Mouse (Mus musculus) G1E (cell line): ENCODE measurements at regions not wholly inside any gene's neighbourhood (a gene's known extent, or its start where the extent isn't known, plus 50 kb on each side); places are given as distances from the start of the nearest gene placed in this dataset.

Experiments
- ATAC-seq: 2 replicates; pipeline ENCODE4 v1.8.0; 2016; ENCODE audit warnings: mild to moderate bottlenecking; ENCODE audit not compliant: insufficient number of reproducible peaks, poor library complexity, low FRiP score, severe bottlenecking; ENCODE audit errors: extremely low read depth
- DNase-seq: peaks from one replicate; pipeline ENCODE4 v3.0.0; 2012; ENCODE audit warnings: low spot score
- H3K27me3 ChIP-seq: 2 replicates; pipeline ENCODE4 v1.6.1; 2012; ENCODE audit warnings: mild to moderate bottlenecking, low read length, inconsistent platforms; ENCODE audit not compliant: insufficient read depth
- H3K36me3 ChIP-seq: replicated peaks from 2 replicates; pipeline ENCODE3; 2012; ENCODE audit warnings: mild to moderate bottlenecking, inconsistent platforms
- H3K4me1 ChIP-seq: 2 replicates; pipeline ENCODE4 v1.6.1; 2012; ENCODE audit warnings: low read depth, low read length, inconsistent platforms, mixed read lengths; ENCODE audit not compliant: insufficient read depth
- H3K4me3 ChIP-seq: 2 replicates; pipeline ENCODE4 v1.5.1; 2012; ENCODE audit warnings: low read depth, mild to moderate bottlenecking, inconsistent platforms, low read length, moderate library complexity, mixed read lengths
- H3K9me3 ChIP-seq: replicated peaks from 2 replicates; pipeline ENCODE4 v1.6.1; 2012; ENCODE audit warnings: inconsistent platforms
- CTCF ChIP-seq: IDR thresholded peaks from 2 replicates; pipeline ENCODE4 v1.5.1; 2012; ENCODE audit warnings: low read depth, low read length, inconsistent platforms, mixed read lengths
- GATA1 ChIP-seq: IDR thresholded peaks from 2 replicates; pipeline ENCODE4 v1.6.1; 2012; ENCODE audit warnings: borderline replicate concordance, low read length, inconsistent platforms, mixed read lengths
- GATA2 ChIP-seq: IDR thresholded peaks from 2 replicates; pipeline ENCODE4 v1.6.1; 2012; ENCODE audit warnings: low read depth, low read length, inconsistent platforms, borderline replicate concordance
- POLR2AphosphoS5 ChIP-seq: IDR thresholded peaks from 2 replicates; pipeline ENCODE4 v1.6.1; 2012; ENCODE audit warnings: low read depth, low read length, inconsistent platforms; ENCODE audit not compliant: insufficient replicate concordance
- TAL1 ChIP-seq: conservative IDR thresholded peaks from 2 replicates; pipeline ENCODE4 v1.6.1; 2012; ENCODE audit warnings: low read depth, low read length, inconsistent platforms, mixed read lengths

GRCm38 (mm10) chr8:116353911-116354310, 150.9 kb upstream of the Dynlrb2 start:
- Histone ChIP-seq H3K4me1 (no peaks in the 10 kb centered on the region), H3K9me3 (peaks cover 58% of the 10 kb centered on the region), H3K27me3 (no peaks in the 10 kb centered on the region), H3K4me3 (no peak overlapping the region), H3K36me3 (no peaks in the 10 kb centered on the region)
- ATAC-seq (no peak), DNase-seq (no peak)
- no peak for TF ChIP-seq GATA1
- no peak for TF ChIP-seq CTCF
- no peak for TF ChIP-seq POLR2AphosphoS5
- no peak for TF ChIP-seq GATA2
- TF ChIP-seq TAL1: no peak

- ATAC-seq: no peak
- Histone ChIP-seq H3K9me3 (peaks cover 58% of the 10 kb centered on the region), H3K36me3 (no peaks in the 10 kb centered on the region), H3K27me3 (no peaks in the 10 kb centered on the region), H3K4me1 (no peaks in the 10 kb centered on the region), H3K4me3 (no peak overlapping the region)
- DNase-seq: no peak
- TF ChIP-seq GATA2 (no peak), POLR2AphosphoS5 (no peak), TAL1 (no peak), GATA1 (no peak), CTCF (no peak)
Measured at GRCm38 (mm10) chr8:116352635-116353034, 152.1 kb upstream of the Dynlrb2 start.

- Histone ChIP-seq H3K36me3 (no peaks in the 10 kb centered on the region), H3K27me3 (no peaks in the 10 kb centered on the region), H3K9me3 (peaks cover 69% of the 10 kb centered on the region), H3K4me1 (no peaks in the 10 kb centered on the region), H3K4me3 (no peak overlapping the region)
- ATAC-seq: no peak
- TF ChIP-seq POLR2AphosphoS5 (no peak), CTCF (no peak), GATA2 (no peak), TAL1 (no peak), GATA1 (no peak)
- DNase-seq: no peak
Measured at GRCm38 (mm10) chr8:116348971-116349370, 155.8 kb upstream of the Dynlrb2 start.

- no peak for TF ChIP-seq GATA1
- no peaks in the 10 kb centered on the region for H3K36me3 ChIP-seq
- no peaks in the 10 kb centered on the region for H3K4me1 ChIP-seq
- DNase-seq: no peak
- H3K27me3 ChIP-seq: no peaks in the 10 kb centered on the region
- ATAC-seq: no peak
- no peak overlapping the region for H3K4me3 ChIP-seq
- H3K9me3 ChIP-seq: peaks cover 69% of the 10 kb centered on the region
Measured at GRCm38 (mm10) chr8:116346990-116347389, 157.8 kb upstream of the Dynlrb2 start.

GRCm38 (mm10) chr8:116344590-116345222, 160.1 kb upstream of the Dynlrb2 start:
- no peaks in the 10 kb centered on the region for H3K4me1 ChIP-seq
- DNase-seq (no peak), ATAC-seq (no peak)
- H3K36me3 ChIP-seq: no peaks in the 10 kb centered on the region
- H3K9me3 ChIP-seq: peaks cover 67% of the 10 kb centered on the region
- H3K4me3 ChIP-seq: no peak overlapping the region
- H3K27me3 ChIP-seq: no peaks in the 10 kb centered on the region
- no peak for TF ChIP-seq POLR2AphosphoS5
- no peak for TF ChIP-seq GATA1
- no peak for TF ChIP-seq TAL1
- TF ChIP-seq CTCF: no peak
- no peak for TF ChIP-seq GATA2

GRCm38 (mm10) chr8:116343534-116343933, 161.2 kb upstream of the Dynlrb2 start:
- H3K4me3 ChIP-seq: no peak overlapping the region
- no peaks in the 10 kb centered on the region for H3K4me1 ChIP-seq
- ATAC-seq: no peak
- H3K9me3 ChIP-seq: peaks cover 70% of the 10 kb centered on the region
- H3K27me3 ChIP-seq: no peaks in the 10 kb centered on the region
- DNase-seq: no peak
- TF ChIP-seq TAL1 (no peak), GATA2 (no peak), CTCF (no peak), POLR2AphosphoS5 (no peak), GATA1 (no peak)
- no peaks in the 10 kb centered on the region for H3K36me3 ChIP-seq

GRCm38 (mm10) chr8:116334772-116335171, 170.0 kb upstream of the Dynlrb2 start:
- H3K36me3 ChIP-seq: no peaks in the 10 kb centered on the region
- ATAC-seq: no peak

More at GRCm38 (mm10) chr8:116334772-116335171, 170.0 kb upstream of the Dynlrb2 start:
- H3K4me1 ChIP-seq: no peaks in the 10 kb centered on the region
- no peak for TF ChIP-seq TAL1
- no peak for TF ChIP-seq POLR2AphosphoS5
- TF ChIP-seq GATA1: no peak
- no peak for TF ChIP-seq GATA2
- TF ChIP-seq CTCF: no peak
- no peaks in the 10 kb centered on the region for H3K27me3 ChIP-seq
- no peak for DNase-seq
- peaks cover 65% of the 10 kb centered on the region for H3K9me3 ChIP-seq
- H3K4me3 ChIP-seq: no peak overlapping the region
